ENCODE assay signal across 23 mouse cellular contexts in genomic region chr3:103616981-103617380, GRCm38 (mm10). TPM values are rescaled to one million over a fixed set of nuclear protein-coding genes. Genes with fewer than 3 reads are reported as not detected.
DNase-seq lines count a peak whose midpoint lies in the region; ATAC-seq and TF ChIP-seq lines count a peak whose summit lies in the region.
"Had no signal": no experiment of that assay in that cellular context is flagged by ENCODE, and none has a peak within 500 bp of the region (broad histone marks: within the 10 kb centered on the region; RNA-seq: fewer than 3 reads in every experiment).

No protein-coding gene starts in this region.

- H3K79me2 ChIP-seq in CH12.LX (replicated peaks; ENCODE audit: control insufficient read depth, extremely low read depth, insufficient read depth, poor library complexity, severe bottlenecking) = no peaks in the 10 kb centered on the region

- peak; percentile 41 to 42 for DNase-seq in cerebellum, postnatal 10 days
- no peak for DNase-seq in cerebellum, adult 18-20 months
- DNase-seq in CH12.LX (ENCODE audit: extremely low read depth) = no peak
- peak; percentile 52 for DNase-seq in forelimb bud, embryonic 11.5 days (ENCODE audit: low read depth, low spot score)
- DNase-seq in cerebellum, adult 11 months = no peak
- DNase-seq: adrenal gland, postnatal 25 days; heart, postnatal 10 days; kidney, adult 9 months; kidney, postnatal 36 days; lung, postnatal 10 days; thymus, postnatal 14 days had no signal

- no peak for TF ChIP-seq EP300 in CH12.LX (IDR thresholded peaks at IDR 0.05; ENCODE audit: low read length)

- TF ChIP-seq CTCF in intestine, postnatal 0 days (IDR thresholded peaks at IDR 0.05; ENCODE audit: low read depth) = peak; percentile 47
- TF ChIP-seq CTCF in CH12.LX (conservative IDR thresholded peaks at IDR 0.05 in 1 of 2, IDR thresholded peaks at IDR 0.05 in 1 of 2; ENCODE audit: low read depth in 2 of 2, low read length in 2 of 2) = peak in 1 of 2 experiments; percentile 30; a peak in 1 of 4 replicates

- dilution Hi-C loops in CH12.LX (cut with MboI; ENCODE audit: extremely low pct_ligation_motif_present, extremely low pct_unique_long_range_greater_than_20kb, low sequenced_read_pairs) = no loop called here

- no peaks in the 10 kb centered on the region for H3K9me3 ChIP-seq in intestine, postnatal 0 days (ENCODE audit: control insufficient read depth)
- H3K9me3 ChIP-seq in intestine, embryonic 15.5 days = no peaks in the 10 kb centered on the region
- no peaks in the 10 kb centered on the region for H3K9me3 ChIP-seq in CH12.LX (replicated peaks; ENCODE audit: low read length)
- H3K9me3 ChIP-seq: heart, embryonic 12.5 days; hindbrain, embryonic 12.5 days; limb, embryonic 15.5 days; liver, embryonic 15.5 days; midbrain, embryonic 10.5 days; neural tube, embryonic 15.5 days had no signal

- TF ChIP-seq RAD21 in CH12.LX (IDR thresholded peaks at IDR 0.05; ENCODE audit: low read depth, low read length) = peak; percentile 9

- H3K4me3 ChIP-seq in intestine, postnatal 0 days (ENCODE audit: low read depth, low read length) = no peak overlapping the region
- no peak overlapping the region for H3K4me3 ChIP-seq in intestine, embryonic 15.5 days (replicated peaks)
- no peak overlapping the region for H3K4me3 ChIP-seq in CH12.LX (replicated peaks in 1 of 3; ENCODE audit: low read depth in 2 of 3, low read length in 2 of 3, poor library complexity in 1 of 3)
- H3K4me3 ChIP-seq: heart, embryonic 12.5 days; hindbrain, embryonic 12.5 days; limb, embryonic 15.5 days; liver, embryonic 15.5 days; midbrain, embryonic 10.5 days; neural tube, embryonic 15.5 days had no signal

- no peaks in the 10 kb centered on the region for H3K27me3 ChIP-seq in intestine, postnatal 0 days (replicated peaks; ENCODE audit: control insufficient read depth, insufficient read depth, low read length)
- H3K27me3 ChIP-seq in intestine, embryonic 15.5 days (replicated peaks) = no peaks in the 10 kb centered on the region
- no peaks in the 10 kb centered on the region for H3K27me3 ChIP-seq in CH12.LX (replicated peaks)
- H3K27me3 ChIP-seq: hindbrain, embryonic 12.5 days; limb, embryonic 15.5 days; liver, embryonic 15.5 days; neural tube, embryonic 15.5 days had no signal

- H3K27ac ChIP-seq in intestine, postnatal 0 days (ENCODE audit: low read depth, low read length) = no peak overlapping the region
- no peak overlapping the region for H3K27ac ChIP-seq in intestine, embryonic 15.5 days
- H3K27ac ChIP-seq in CH12.LX (ENCODE audit: insufficient read depth, low read depth) = no peak overlapping the region
- H3K27ac ChIP-seq: hindbrain, embryonic 12.5 days; limb, embryonic 15.5 days; liver, embryonic 15.5 days; midbrain, embryonic 10.5 days; neural tube, embryonic 15.5 days had no signal

- 0 out of 2 replicates have a peak, but pooled peaks have one; percentile 22 for ATAC-seq in intestine, postnatal 0 days
- no peak for ATAC-seq in intestine, embryonic 15.5 days
- ATAC-seq in erythroblast, adult 5-6 weeks (replicated peaks; ENCODE audit: low FRiP score, poor library complexity, severe bottlenecking) = no peak

- H3K4me1 ChIP-seq in intestine, postnatal 0 days (replicated peaks; ENCODE audit: control insufficient read depth, insufficient read depth, low read length) = no peaks in the 10 kb centered on the region
- no peaks in the 10 kb centered on the region for H3K4me1 ChIP-seq in intestine, embryonic 15.5 days (replicated peaks)
- H3K4me1 ChIP-seq in CH12.LX (ENCODE audit: control insufficient read depth in 1 of 2, insufficient read depth in 2 of 2) = peaks cover 0 to 13% of the 10 kb centered on the region in 2 experiments; a peak in 2 of 4 replicates
- H3K4me1 ChIP-seq: heart, embryonic 12.5 days; hindbrain, embryonic 12.5 days; limb, embryonic 15.5 days; liver, embryonic 15.5 days; midbrain, embryonic 10.5 days; neural tube, embryonic 15.5 days had no signal

- WGBS in intestine, postnatal 0 days = 34% methylated on average over 6 of the region's 6 CpGs
- 35% methylated on average over 6 of the region's 6 CpGs for WGBS in intestine, embryonic 15.5 days

- in situ Hi-C loops in CH12.LX (cut with MboI; ENCODE audit: low pct_ligation_motif_present, low pct_unique_long_range_greater_than_20kb, low sequenced_read_pairs) = no loop called here

- TF ChIP-seq POLR2A in CH12.LX (IDR thresholded peaks at IDR 0.05; ENCODE audit: low read depth, low read length) = no peak

- no peak overlapping the region for H3K9ac ChIP-seq in intestine, postnatal 0 days (ENCODE audit: low read depth, low read length)
- H3K9ac ChIP-seq in intestine, embryonic 15.5 days = no peak overlapping the region
- H3K9ac ChIP-seq in CH12.LX (ENCODE audit: insufficient read depth, low read depth) = no peak overlapping the region
- H3K9ac ChIP-seq: heart, embryonic 12.5 days; hindbrain, embryonic 12.5 days; limb, embryonic 15.5 days; liver, embryonic 15.5 days; neural tube, embryonic 15.5 days had no signal

- H3K36me3 ChIP-seq in intestine, postnatal 0 days (ENCODE audit: control insufficient read depth, insufficient read depth) = no peaks in the 10 kb centered on the region
- no peaks in the 10 kb centered on the region for H3K36me3 ChIP-seq in intestine, embryonic 15.5 days
- H3K36me3 ChIP-seq in CH12.LX (replicated peaks in 1 of 2; ENCODE audit: control insufficient read depth in 1 of 2, insufficient read depth in 1 of 2, low read length in 1 of 2) = no peaks in the 10 kb centered on the region
- H3K36me3 ChIP-seq: heart, embryonic 12.5 days; hindbrain, embryonic 12.5 days; limb, embryonic 15.5 days; liver, embryonic 15.5 days; midbrain, embryonic 10.5 days; neural tube, embryonic 15.5 days had no signal

- H3K4me2 ChIP-seq in intestine, postnatal 0 days (replicated peaks; ENCODE audit: low read depth) = no peak overlapping the region
- no peak overlapping the region for H3K4me2 ChIP-seq in intestine, embryonic 15.5 days (replicated peaks)
- H3K4me2 ChIP-seq in CH12.LX (ENCODE audit: insufficient read depth, low read depth, poor library complexity, severe bottlenecking) = no peak overlapping the region
- H3K4me2 ChIP-seq: heart, embryonic 12.5 days; hindbrain, embryonic 12.5 days; limb, embryonic 15.5 days; liver, embryonic 15.5 days; neural tube, embryonic 15.5 days had no signal

TF ChIP-seq in CH12.LX, 34 proteins besides CTCF, POLR2A, EP300 and RAD21:
- TF ChIP-seq SMC3 (IDR thresholded peaks at IDR 0.05; ENCODE audit: low read depth, low read length) (peak; percentile 31; the same call in 1 of the 2 replicates), KAT2A (IDR thresholded peaks at IDR 0.05; ENCODE audit: insufficient replicate concordance, low read length) (no peak), NRF1 (IDR thresholded peaks at IDR 0.05; ENCODE audit: low read depth, low read length) (no peak)
TF ChIP-seq in CH12.LX: peak in this region for 1.

RNA-seq across cellular contexts. Expression of gene Atg4a-ps, which starts 28.9 kb away (rescaled TPM):
- 0.26 and 0.31 TPM in 2 replicates for polyA plus RNA-seq in intestine, postnatal 0 days (2015; fragmentation: Nextera tagmentation; extraction: Ambion mirVana)
- polyA plus RNA-seq in intestine, embryonic 15.5 days (2015; fragmentation: Nextera tagmentation; extraction: Ambion mirVana) = 0.14 TPM in 1 of 2 replicates, not detected in the other
- 0.46 and 0.64 TPM in 2 replicates for total RNA-seq in CH12.LX (2012; rRNA removed)
- total RNA-seq in CH12.LX (2014; rRNA removed) = 5.7 and 6.6 TPM in 2 replicates
- 2.1 and 4.0 TPM in 2 replicates for polyA plus RNA-seq in CH12.LX (2012; ENCODE audit: insufficient read length, low read depth)
- 1.5 and 4.2 TPM in 2 replicates for total RNA-seq in erythroblast, adult 5-6 weeks (2015; ENCODE audit: low replicate concordance)
- 6.0 and 12.7 TPM in 2 replicates for total RNA-seq in erythroblast, adult 5-6 weeks (2017; ENCODE audit: low replicate concordance)
- polyA plus RNA-seq: forebrain, embryonic 11.5 days; heart, embryonic 12.5 days; hindbrain, embryonic 12.5 days had no signal

RNA-seq across cellular contexts. Expression of gene Syt6, which starts 42.0 kb away (rescaled TPM):
- 0.56 and 0.60 TPM in 2 replicates for polyA plus RNA-seq in intestine, postnatal 0 days (2015; fragmentation: Nextera tagmentation; extraction: Ambion mirVana)
- 1.1 and 1.5 TPM in 2 replicates for polyA plus RNA-seq in intestine, embryonic 15.5 days (2015; fragmentation: Nextera tagmentation; extraction: Ambion mirVana)
- total RNA-seq in CH12.LX (2012; rRNA removed) = 0.08 TPM in 1 of 2 replicates, not detected in the other
- total RNA-seq in CH12.LX (2014; rRNA removed) = not detected in 2 replicates
- not detected in 2 replicates for polyA plus RNA-seq in CH12.LX (2012; ENCODE audit: insufficient read length, low read depth)
- not detected in 2 replicates for total RNA-seq in erythroblast, adult 5-6 weeks (2015; ENCODE audit: low replicate concordance)
- 0.94 and 3.6 TPM in 2 replicates for total RNA-seq in erythroblast, adult 5-6 weeks (2017; ENCODE audit: low replicate concordance)
- total RNA-seq: adrenal gland, postnatal 25 days; gastrocnemius, adult 18-20 months; gastrocnemius, postnatal 4 days; heart, postnatal 10 days had no signal

Comparison
In these comparisons a context has a peak if more than half of its experiments do, and no peak if none do; other contexts are left out.
1. DNase-seq: peak in cerebellum, postnatal 10 days (2 of 2) and forelimb bud, embryonic 11.5 days (single experiment); none in cerebellum, adult 18-20 months (0 of 2), CH12.LX (single experiment) and cerebellum, adult 11 months (single experiment).